Mouse (Mus musculus) hindbrain, postnatal 0 days (tissue): ENCODE measurements around the gene Scube2. TPM values are rescaled to one million over a fixed set of nuclear protein-coding genes. Genes with fewer than 3 reads are reported as not detected.

ENCODE experiments used
- ATAC-seq: fragments of 200-750 bp; cut with Nextera tagmentation; 2 replicates; pipeline ENCODE4 v1.8.0; 2017; ENCODE audit warnings: mild to moderate bottlenecking, moderate TSS enrichment, moderate library complexity
- DNase-seq: peaks from one replicate; pipeline ENCODE4 v3.0.0-alpha.2; 2015; ENCODE audit warnings: low spot score
- H3K27ac ChIP-seq: fragments of 300-500 bp; sonication (generic); 2 replicates; pipeline ENCODE4 v1.5.1; 2014; ENCODE audit warnings: mild to moderate bottlenecking
- H3K27me3 ChIP-seq: fragments of 300-500 bp; sonication (generic); 2 replicates; pipeline ENCODE4 v1.6.1; 2014; ENCODE audit warnings: low read length, mixed read lengths; ENCODE audit not compliant: insufficient read depth
- H3K36me3 ChIP-seq: fragments of 300-500 bp; sonication (generic); 2 replicates; pipeline ENCODE4 v1.6.1; 2014; ENCODE audit warnings: low read length, mixed read lengths; ENCODE audit not compliant: insufficient read depth
- H3K4me1 ChIP-seq: fragments of 300-500 bp; sonication (generic); 2 replicates; pipeline ENCODE4 v1.6.1; 2014; ENCODE audit warnings: antibody characterized with exemption, low read length, mixed read lengths; ENCODE audit not compliant: insufficient read depth
- H3K4me2 ChIP-seq: fragments of 300-500 bp; sonication (generic); 2 replicates; pipeline ENCODE4 v1.6.1; 2014; ENCODE audit warnings: low read depth, mild to moderate bottlenecking, low read length, moderate library complexity, mixed read lengths
- H3K4me3 ChIP-seq: fragments of 300-500 bp; sonication (generic); 2 replicates; pipeline ENCODE4 v1.5.1; 2014; ENCODE audit warnings: low read length
- H3K9ac ChIP-seq: fragments of 300-500 bp; sonication (generic); replicated peaks from 2 replicates; pipeline ENCODE4 v1.6.1; 2014; ENCODE audit warnings: mild to moderate bottlenecking, low read length, moderate library complexity, mixed read lengths
- H3K9me3 ChIP-seq: fragments of 300-500 bp; sonication (generic); 2 replicates; pipeline ENCODE4 v1.6.1; 2016; ENCODE audit warnings: low read length, mixed read lengths
- CTCF ChIP-seq: IDR thresholded peaks from 2 replicates; pipeline ENCODE4 v1.5.1; 2016; ENCODE audit warnings: antibody characterized with exemption, control low read depth, low read depth
- WGBS: fragments of 180-500 bp; shearing (Covaris S2); extraction: QIAGEN DNeasy Blood & Tissue Kit; methylation state at CpG from one replicate; pipeline ENCODE4 v1.1.7; 2014; 5-methylcytosine and 5-hydroxymethylcytosine counted together
- polyA plus RNA-seq: library from polyadenylated mRNA; unstranded; fragments of >200 nt; fragmentation: Nextera tagmentation; extraction: Ambion mirVana; gene quantifications from 2 replicates; pipeline ENCODE4 v1.2.1, GENCODE M21; 2015
- total RNA-seq: library from RNA; depleted of rRNA; stranded (reverse); fragments of >200 nt; gene quantifications from 2 replicates; pipeline ENCODE4 v1.2.3, GENCODE M21; 2014; rRNA removed

The Scube2 gene
- total and polyA plus RNA-seq, 2 experiments from 2014 or later: 4.1 to 6.6 TPM

- 2% methylated on average over 13 of the region's 13 CpGs for WGBS
- DNase-seq: no peak
- peak overlapping the region; percentile 78 for H3K4me2 ChIP-seq
- H3K27ac ChIP-seq: peak overlapping the region; percentile 92
- H3K36me3 ChIP-seq: no peaks in the 10 kb centered on the region; the same call in 1 of the 2 replicates
- no peaks in the 10 kb centered on the region for H3K9me3 ChIP-seq
- no peak for ATAC-seq
- no peak for TF ChIP-seq CTCF
- H3K4me3 ChIP-seq: peak overlapping the region; percentile 87
- H3K27me3 ChIP-seq: no peaks in the 10 kb centered on the region
- H3K9ac ChIP-seq: peak overlapping the region; percentile 97
- H3K4me1 ChIP-seq: peaks cover 3% of the 10 kb centered on the region; the same call in 1 of the 2 replicates
These were observed 114.0 kb downstream of the Scube2 start for GRCm38 (mm10) chr7:109751427-109752007.

Other genes with a start within 250 kb of the Scube2 start
- gene St5, start 162.1 kb downstream of the Scube2 start, total RNA-seq: 29.7 and 34.0 TPM in 2 replicates
- gene St5, start 162.1 kb downstream of the Scube2 start, polyA plus RNA-seq: 21.0 and 21.2 TPM in 2 replicates
- gene Akip1, start 162.0 kb downstream of the Scube2 start, total RNA-seq: 1.5 and 9.9 TPM in 2 replicates
- 15.9 and 16.7 TPM in 2 replicates for gene Akip1, start 162.0 kb downstream of the Scube2 start, polyA plus RNA-seq
- gene BC051019, start 141.8 kb downstream of the Scube2 start, total RNA-seq: 0.68 TPM in 1 of 2 replicates, not detected in the other
- 0.63 and 0.67 TPM in 2 replicates for gene BC051019, start 141.8 kb downstream of the Scube2 start, polyA plus RNA-seq
- gene Ascl3, start 134.0 kb downstream of the Scube2 start, total RNA-seq: not detected in 2 replicates
- 0.44 TPM in 1 of 2 replicates, not detected in the other for gene Ascl3, start 134.0 kb downstream of the Scube2 start, polyA plus RNA-seq
- 224 and 308 TPM in 2 replicates for gene Tmem9b, start 112.8 kb downstream of the Scube2 start, total RNA-seq
- gene Tmem9b, start 112.8 kb downstream of the Scube2 start, polyA plus RNA-seq: 159 and 163 TPM in 2 replicates
- 24.4 and 25.9 TPM in 2 replicates for gene Nrip3, start 83.7 kb downstream of the Scube2 start, total RNA-seq
- 24.4 and 25.0 TPM in 2 replicates for gene Nrip3, start 83.7 kb downstream of the Scube2 start, polyA plus RNA-seq
- 174 and 191 TPM in 2 replicates for gene Dennd5a, start 94.8 kb upstream of the Scube2 start, total RNA-seq
- gene Dennd5a, start 94.8 kb upstream of the Scube2 start, polyA plus RNA-seq: 29.3 and 32.4 TPM in 2 replicates
- gene Tmem41b, start 121.2 kb upstream of the Scube2 start, total RNA-seq: 56.9 and 59.0 TPM in 2 replicates
- 58.7 and 59.6 TPM in 2 replicates for gene Tmem41b, start 121.2 kb upstream of the Scube2 start, polyA plus RNA-seq
- gene Ipo7, start 152.6 kb upstream of the Scube2 start, total RNA-seq: 75.4 and 87.0 TPM in 2 replicates
- 27.7 and 28.0 TPM in 2 replicates for gene Ipo7, start 152.6 kb upstream of the Scube2 start, polyA plus RNA-seq
- gene Zfp143, start 195.5 kb upstream of the Scube2 start, total RNA-seq: 12.3 and 17.1 TPM in 2 replicates
- 6.2 and 7.1 TPM in 2 replicates for gene Zfp143, start 195.5 kb upstream of the Scube2 start, polyA plus RNA-seq